Mouse (Mus musculus): ENCODE data around the gene Rap1b.

DNA sequence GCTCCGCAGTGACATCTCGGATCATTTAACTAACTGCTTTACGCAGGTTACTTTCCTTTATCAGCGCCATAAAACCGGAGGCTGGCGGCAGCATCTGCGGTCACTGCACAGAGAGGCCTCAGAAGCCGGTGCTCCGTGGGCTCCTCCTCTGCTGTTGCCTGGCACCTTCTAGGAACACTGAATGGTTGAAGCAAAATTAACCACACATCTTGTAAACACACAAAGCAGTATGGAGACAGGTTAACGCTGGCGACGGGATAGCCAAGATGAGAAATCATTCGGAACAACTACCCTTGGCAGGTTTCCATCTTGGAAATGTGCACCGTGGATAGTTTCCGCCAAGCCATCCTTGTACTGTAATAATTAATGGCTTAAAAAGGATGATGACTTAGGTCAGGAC is 43.0 kb upstream of the Rap1b start:
- TF ChIP-seq POLR2A (IDR thresholded peaks at IDR 0.05; ENCODE audit: borderline replicate concordance, insufficient read depth, low read length) (no peak), CTCF (IDR thresholded peaks at IDR 0.05; ENCODE audit: borderline replicate concordance, insufficient read depth, low read depth, low read length) (no peak)

Measured in cerebellum, adult 2 months (tissue).